Mouse (Mus musculus): ENCODE measurements around the gene Poldip3.

Poldip3 gene

DNA sequence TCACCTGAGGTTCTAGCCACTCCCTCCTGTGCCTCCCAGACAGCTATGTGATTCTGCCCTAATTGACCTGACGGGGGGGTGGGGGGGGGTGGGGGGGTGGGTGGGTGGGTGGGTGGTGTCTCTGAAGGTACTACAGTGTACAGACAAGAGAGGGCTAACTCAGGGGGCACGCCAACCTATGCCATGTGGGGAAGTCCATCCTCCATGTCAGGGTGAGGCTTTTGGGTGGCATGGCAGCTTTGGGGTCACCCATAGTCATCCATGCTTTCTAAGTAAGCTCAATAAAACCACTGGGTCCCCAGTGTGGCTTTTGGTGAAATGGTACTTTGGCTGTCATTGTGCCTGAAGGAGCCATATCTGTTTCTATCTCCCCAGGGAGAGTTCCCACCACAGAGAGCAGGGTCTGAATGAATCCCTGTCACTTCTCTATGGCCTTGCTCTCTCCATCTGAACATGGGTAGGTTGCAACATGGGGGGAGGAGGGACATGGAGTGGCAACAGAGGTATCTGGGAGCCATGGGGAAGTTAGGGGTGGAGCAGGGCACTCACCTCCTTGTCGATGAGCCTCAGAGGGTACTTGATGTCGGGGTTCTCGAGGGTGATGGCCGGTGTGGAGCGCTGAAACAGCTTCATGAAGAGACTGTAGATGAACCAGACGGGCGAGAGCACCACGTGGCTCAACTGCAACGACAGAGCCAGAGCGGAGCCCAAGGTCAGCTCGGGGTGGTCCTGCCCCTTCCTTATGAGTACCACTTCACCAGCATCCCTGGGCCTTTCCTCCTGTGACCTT, 16.5 kb upstream of the Poldip3 start:
- in situ Hi-C loops (cut with MseI, MboI): no loop called here

DNA sequence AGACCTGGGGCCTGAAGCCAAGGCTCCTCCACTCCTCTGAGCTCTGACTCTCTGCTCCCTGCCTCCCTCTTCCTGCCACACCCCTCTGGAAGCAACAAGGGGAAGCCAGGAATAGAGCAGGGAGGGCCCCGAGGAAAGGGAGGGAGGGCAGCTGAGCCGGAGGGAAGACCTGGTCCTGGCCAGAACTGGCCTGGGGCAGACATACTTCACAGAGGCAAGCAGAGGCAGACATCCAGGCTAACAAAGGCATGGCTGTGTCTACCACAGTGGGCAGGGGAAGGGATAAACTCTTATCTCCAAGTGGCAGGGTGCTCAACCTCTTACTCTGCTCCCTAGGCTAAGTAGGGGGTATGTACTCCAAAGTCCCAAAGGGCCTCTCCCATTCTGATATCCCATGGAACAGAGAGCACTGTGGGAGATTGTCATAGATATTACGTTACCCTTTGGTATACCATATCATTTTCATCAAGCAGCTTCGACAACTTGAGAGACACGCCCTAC, 15.8 kb upstream of the Poldip3 start:
- in situ Hi-C loops (cut with MseI, MboI): no loop called here

DNA sequence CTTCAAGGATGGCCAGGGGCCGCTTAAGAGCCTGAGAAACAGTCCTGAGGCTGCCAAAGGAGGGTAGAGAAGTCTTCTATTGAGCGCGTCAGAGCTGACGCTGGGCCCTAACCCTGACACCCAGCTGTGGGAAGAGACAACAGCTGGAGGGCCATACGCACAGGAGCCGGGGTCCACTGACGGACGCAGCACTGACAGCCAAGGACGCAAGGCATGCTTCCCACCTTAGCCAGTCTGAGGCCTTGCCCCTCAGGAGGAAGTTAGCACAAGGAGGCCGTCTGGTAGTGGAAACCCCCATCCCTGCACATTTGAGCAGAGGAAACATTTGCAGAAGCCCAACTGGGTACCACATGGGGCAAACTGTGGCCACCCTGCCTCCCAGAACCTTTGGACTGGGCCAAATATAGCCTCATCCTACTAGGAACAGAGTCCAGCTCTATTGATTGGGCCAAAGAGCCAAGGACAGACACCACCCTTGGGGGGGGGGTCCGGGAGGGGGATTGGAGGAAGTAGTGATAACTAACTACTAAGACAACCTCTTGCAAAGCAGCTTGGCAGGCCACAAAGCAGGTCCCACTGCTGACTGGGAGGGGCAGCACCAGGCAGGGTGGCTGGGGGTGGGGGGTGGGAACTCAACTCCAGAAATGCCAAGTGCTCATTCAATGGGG, 13.8 kb upstream of the Poldip3 start:
- in situ Hi-C loops (cut with MseI, MboI): no loop called here

DNA sequence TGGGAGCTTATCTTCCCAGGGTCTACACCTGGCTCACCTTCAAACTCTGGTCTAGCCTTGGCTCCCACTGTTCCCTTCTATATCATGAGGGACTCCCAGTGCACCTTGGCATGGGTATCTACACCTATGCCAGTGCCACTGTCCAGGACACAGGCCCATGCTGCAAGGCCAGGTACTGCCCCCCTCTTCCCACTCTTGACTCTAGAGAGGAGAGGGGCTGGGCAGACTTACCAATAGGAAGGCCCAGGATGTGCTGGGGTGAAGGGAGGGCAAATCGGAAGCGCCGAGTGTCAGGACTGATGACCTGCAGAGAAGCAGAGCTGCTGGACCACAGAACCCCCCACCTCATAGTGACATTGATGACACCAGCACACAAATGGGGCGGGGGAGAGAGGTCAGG, 12.8 kb upstream of the Poldip3 start:
- in situ Hi-C loops (cut with MseI, MboI): no loop called here

DNA sequence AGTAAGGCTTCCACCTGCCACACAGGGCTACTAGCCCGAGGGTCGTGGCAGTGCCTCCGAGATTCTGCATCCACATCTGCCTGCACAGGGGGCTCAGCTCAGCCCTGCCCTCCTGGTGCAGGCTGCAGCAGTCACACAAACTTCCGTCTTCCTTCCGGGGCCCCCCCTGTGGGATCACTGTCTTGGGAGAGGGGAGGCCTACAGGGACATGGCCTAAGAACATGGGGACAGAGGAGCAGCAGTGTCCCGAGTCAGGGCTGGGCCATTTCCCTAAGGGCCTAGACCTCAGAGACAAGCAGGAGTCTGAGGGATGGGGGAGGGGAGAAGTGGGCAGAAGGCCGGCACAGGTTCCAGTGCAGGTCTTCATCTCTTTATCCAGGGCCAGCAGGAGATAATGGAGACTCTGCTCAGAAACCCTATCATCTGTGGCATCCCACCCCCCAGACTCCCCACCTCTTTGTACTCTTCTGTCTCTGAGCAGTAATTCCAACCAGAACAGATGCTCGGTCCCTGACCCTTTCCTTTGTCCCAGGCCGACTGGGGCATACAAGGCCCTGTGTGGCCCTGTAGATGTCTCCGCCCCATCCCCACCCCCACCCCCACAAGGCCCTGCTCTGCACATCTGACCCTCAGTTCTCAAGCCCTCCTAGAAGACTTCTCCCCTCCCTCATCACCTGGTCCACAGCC, 12.0 kb upstream of the Poldip3 start:
- in situ Hi-C loops (cut with MseI, MboI): no loop called here

DNA sequence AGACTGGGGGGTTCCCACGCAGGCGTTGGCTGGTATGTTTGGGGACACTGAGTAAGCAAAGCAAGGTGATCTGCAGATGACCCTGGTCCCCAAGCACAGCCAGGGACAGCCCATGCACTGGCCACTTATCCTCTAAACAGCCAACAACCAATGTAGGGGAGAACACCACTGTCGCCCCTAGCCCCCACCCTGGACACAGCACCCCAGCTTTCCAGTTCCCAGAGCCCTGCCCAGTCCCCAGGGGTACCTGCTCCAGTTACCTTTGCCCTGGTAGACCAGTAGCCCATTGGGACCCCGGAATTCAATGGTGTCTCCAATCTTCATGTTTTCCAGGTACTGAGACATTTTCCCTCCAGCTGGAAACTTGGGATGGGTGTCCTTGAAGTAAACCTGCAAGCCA, 11.4 kb upstream of the Poldip3 start:
- in situ Hi-C loops (cut with MseI, MboI): no loop called here

DNA sequence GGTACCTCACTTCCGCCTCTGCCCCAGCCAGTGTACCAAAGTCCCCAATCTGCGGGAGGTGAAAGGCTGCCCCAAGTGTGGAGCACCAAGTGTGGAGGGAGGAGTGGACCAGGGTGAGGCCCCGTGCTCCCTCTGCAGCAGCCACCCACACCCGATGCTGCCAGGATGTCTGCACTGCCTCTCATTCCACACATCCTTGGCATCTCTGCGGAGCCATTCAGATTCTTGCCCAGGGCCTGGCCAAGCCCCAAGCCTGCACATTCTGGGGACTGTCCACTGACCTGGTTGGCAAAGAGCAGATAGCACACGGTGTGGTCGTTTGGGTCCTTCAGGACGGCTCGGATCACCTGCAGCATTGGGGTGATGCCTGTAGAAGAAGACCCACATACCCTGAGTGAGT, 10.6 kb upstream of the Poldip3 start:
- in situ Hi-C loops (cut with MseI, MboI): loop anchor here in 1 of 2 experiments (5.0 kb wide), 1 partner anchor 47 kb away; no protein-coding TSS in a partner anchor

DNA sequence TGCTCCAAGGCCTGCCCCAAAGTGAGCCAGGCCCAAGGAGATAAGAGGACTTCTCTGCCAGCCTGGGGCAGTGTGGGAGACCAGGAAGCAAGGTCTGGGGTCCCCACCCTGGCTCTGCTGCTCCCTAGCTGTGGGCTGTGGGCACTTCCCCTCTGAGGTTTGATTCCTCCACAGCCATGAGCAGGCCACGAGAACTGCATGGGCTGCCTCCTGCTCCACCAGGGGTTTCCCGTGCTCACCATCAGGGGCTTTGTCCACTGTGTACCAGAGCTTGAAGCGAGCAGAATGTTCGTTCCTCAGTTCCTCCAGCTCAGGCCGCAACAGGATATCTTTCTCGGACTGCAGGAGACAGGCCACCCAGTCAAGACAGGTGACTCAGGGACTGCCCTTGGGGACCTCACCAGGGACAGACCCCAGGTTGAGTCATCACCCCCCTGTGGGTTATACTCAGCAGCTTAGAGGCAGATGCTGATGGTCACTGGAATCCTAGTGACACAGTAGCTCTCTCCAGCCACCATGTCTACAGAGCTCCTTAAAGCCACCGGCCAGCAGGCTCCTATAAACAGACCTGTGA, 9.5 kb upstream of the Poldip3 start:
- in situ Hi-C loops (cut with MseI, MboI): loop anchor here in 1 of 2 experiments (5.0 kb wide), 1 partner anchor 49 kb away; no protein-coding TSS in a partner anchor

DNA sequence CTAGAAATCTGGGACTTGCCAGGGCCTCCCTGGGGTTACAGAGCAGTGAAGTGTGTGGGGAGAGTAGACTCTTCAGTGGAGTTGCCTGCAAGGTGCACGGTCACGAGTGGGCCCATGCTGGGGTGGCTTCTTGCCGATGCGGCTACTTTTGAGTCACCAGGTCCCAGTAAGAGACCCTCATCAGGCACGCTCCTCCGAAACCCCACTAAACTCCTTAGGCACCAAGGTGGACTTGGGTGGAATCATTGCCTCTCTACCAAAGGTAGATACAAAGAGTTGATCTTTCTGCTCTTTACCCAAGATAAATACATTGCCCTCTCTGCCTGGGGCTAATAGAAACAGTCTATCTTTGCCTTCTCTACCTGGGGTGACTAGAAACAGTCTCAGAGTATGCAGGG, 8.5 kb upstream of the Poldip3 start:
- in situ Hi-C loops (cut with MseI, MboI): loop anchor here in 1 of 2 experiments (5.0 kb wide), 1 partner anchor 50 kb away; no protein-coding TSS in a partner anchor

DNA sequence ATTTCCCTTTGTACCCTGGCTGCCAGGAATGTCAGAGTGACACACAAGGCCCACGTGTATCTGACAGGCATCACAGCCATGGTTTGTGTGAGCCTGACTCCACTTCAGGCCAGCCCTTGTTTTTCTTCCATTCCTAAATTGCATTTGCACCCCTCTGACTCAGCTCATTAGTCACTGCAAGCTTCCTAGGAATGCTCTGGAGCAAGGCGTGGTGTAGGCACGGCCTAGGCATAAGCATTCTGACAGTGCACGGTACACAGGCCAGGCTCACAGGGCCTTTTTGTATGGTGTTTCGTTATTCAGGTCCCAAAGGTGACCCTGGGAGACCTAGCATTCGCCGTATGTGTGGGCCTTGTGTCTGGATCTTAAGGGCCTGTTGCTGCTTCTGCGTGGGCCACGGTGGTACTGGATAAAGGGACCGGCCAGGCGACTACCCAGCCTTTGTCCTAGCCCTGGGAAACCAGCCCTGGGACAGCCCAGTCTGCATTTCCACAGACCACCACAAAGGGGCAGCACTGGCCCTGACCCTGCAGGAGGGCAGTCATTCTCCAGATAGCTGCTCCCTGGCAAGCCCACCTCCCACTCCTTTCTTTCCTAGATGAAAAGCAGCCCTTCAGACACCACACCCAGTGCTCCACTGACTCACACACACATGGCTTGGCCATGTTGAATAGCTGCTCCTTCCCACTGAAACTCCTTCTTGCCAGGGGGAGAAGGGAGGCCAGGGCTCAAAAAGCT, 7.9 kb upstream of the Poldip3 start:
- in situ Hi-C loops (cut with MseI, MboI): loop anchor here in 1 of 2 experiments (5.0 kb wide), 1 partner anchor 50 kb away; no protein-coding TSS in a partner anchor

DNA sequence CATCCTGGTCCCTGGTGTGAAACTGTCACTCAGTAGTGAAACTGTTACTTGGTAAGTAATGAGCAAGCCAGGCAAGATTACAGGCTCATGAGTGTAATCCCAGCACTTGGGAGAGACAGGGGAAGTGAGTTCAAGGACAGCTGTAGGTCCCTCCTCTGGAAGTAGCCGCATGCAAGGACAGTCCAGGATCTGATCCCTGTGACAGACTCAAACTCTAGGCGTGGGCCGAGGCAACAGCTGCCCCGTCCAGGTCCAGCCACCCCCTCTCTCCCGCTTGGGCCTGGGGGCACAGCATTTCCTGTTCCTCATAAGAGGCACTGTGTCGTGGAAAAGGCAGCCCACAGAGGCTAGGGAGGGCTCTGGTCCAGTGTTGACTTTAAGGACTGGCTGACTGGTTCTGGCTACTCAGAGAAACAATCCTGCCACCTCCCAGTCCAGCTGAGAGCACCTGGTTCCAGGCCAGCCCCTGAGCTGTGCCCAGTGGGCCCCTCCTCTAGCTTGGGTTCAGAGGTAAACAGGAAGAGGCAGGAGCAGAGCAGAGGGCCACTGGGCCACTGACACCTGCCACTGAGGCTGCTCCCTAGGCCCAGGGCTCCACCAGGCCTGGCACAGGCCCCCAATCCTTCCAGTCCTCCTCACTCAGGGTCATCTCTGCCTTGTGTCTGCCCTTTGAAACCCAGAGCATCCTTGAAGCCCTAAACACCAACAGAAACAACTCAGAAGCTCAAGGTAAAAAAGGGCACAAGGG, 6.7 kb upstream of the Poldip3 start:
- in situ Hi-C loops (cut with MseI, MboI): loop anchor here in 1 of 2 experiments (5.0 kb wide), 1 partner anchor 51 kb away; no protein-coding TSS in a partner anchor

DNA sequence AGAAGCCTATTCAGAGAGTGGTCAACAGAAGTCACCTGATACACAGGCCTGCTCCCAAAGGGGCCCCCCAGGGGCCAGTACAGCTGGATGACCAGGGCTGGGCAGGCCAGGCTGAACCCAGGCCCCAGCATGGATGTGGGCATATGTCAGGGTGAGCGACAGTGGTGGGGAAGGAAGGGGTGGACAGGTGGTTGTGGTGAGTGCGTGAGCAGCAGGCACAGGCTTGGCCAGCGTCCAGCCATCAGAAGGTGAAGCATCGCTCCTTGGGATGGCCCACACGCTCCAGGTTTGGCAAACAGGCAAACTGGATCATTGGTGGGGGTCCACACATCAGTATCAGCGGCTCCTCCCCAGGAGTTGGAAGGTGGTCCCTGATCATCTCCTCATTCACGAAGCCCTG, 5.1 kb upstream of the Poldip3 start:
- in situ Hi-C loops (cut with MseI, MboI): no loop called here

DNA sequence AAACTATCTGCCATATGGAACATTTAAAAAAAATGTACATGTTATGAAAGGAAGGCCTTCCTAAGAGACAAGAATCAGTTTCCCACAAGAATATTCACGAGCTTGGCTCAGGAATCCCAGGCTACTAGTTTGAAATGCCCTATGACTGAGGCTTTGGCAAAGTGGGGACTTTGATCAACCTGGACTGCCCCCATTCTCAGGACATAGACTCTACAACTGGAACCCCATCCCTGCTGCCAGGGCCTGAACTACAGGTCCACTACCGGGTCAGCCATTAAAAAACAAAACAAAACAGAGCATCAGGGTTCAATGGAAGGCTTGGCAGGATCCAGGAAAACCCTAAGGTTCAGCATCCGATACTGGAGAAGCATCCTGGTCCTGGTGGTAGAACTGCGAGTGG, 1.5 kb upstream of the Poldip3 start:
- in situ Hi-C loops (cut with MseI, MboI): no loop called here

DNA sequence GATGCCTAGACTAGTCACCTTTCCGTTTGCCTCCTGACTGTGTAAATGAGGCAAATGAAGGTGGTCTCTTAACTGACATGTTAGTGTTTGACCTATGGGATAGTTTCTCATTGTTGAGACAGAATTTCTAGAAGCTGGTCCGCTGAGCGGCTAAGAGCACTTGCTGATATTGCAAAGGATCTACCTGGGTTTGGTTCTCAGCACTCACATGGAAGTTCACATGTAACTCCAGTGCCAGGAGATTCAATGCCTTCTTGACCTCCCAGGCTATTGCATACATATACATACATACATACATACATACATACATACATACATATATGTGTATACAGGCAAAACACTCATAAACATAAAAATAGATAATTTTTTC, 874 bp upstream of the Poldip3 start:
- in situ Hi-C loops (cut with MseI, MboI): no loop called here

DNA sequence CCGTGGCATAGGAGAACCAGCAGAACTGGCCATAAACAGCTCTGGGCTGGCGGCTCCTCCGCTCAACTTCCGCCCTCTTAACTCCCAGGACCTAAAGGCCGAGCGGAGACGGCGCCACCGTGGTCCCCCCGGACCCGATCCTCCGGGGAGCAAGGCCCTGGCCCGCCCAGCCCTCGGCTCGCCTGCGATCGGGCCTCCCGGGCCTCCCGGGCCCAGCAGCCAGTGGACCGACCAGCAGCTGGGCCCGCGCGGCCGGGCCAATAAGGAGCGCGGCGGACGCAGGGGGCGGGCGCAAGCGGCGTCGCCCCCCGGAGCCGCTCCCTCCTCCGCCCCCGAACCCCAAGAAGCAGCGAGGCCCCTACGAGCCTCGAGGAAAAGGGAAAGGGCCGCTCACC, 386 bp downstream of the Poldip3 start:
- in situ Hi-C loops (cut with MseI, MboI): no loop called here

DNA sequence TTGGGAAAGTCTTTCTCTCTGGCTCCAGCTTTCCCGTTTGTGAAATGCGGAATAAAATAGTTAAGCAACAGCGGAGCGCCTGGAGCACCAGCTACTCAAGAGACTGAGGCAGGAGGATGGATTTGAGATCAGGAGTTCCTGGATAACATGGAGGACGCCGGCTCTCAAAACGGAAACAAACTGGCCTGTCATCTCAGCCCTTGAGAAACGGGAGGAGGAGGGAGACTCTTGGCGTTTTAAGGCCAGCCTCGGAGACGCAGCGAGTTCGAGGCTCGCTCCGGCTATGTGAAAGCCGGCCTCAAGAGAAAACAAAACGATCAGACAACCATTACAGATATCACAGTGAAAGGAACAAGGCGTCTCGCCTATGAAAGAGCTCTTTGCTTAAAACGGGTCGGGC, 789 bp downstream of the Poldip3 start:
- in situ Hi-C loops (cut with MseI, MboI): no loop called here

DNA sequence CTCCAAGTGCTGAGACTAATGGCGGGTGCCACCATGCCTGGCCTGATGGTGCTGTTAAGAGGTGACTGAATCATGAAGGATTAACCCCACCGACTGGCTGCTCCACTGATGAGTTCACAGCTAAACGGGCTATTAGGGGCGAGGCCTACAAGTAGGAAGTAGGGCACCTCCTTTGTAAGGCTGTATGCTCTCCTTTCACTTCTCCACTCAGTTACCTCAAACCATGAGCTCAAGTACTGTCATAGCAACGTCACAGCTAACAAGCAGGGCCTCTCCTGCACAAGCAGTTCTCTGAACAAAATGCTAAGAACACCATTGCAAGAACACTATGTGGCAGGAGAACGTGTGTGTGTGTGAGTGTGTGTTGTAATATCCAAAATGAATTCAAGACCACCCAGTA, 3.6 kb downstream of the Poldip3 start:
- in situ Hi-C loops (cut with MseI, MboI): no loop called here

DNA sequence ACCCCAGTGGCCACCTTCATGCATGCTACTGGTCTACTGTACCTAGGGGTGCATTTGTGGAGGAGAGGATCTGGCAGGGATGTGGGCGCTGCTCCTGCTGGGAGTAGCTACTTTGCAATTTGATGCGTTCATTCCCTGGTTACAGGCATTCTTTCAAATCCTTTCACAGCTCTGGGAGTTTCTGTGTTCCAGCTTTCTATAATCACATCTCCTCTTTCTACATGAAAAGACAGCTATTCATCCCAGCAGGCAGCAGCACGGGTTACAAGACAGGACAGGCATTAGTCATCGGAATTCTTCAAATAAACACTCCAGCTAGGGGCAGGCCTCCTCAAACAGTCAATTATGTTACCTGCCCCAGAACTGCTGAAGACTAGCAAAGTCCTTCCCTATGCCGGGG, 6.3 kb downstream of the Poldip3 start:
- in situ Hi-C loops (cut with MseI, MboI): no loop called here

DNA sequence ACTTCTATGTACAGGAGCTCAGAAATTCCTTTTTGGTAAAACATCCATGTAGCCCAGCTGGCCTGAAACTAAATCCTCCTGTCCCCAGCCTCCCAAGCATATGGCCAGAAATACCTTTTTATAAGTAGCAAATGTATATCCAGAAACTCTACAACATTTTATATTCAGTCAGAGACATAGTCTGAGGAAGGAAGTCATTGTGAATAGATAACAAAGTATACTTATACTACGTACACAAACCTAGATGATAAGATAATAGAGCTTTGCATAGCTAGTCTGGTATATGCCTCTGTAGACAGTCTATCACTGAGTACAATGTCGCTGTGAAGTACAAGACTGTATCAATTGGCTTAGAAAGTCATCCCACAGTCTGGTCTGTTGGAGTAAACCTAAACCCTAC, 13.5 kb downstream of the Poldip3 start:
- in situ Hi-C loops (cut with MseI, MboI): no loop called here

DNA sequence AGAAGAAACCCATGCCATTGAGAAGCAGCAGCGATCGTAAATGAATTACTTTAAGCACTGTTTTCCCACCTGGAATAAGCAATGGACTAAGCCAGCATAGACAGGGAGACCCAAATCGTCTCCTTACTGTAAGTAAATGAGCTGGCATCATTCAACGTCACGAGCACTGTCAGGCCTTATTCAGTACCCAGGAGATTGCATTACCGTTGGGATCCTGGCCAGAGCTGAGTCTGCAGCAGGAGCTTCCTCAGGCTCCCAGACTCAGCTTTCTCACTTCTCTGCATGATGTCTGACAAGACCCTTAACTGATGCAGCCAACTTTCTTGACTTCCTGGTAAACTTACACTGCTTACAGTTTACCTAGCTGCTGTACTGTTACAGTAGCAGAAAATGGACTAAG, 14.5 kb downstream of the Poldip3 start:
- in situ Hi-C loops (cut with MseI, MboI): no loop called here
